ENCODE assay signal across 8 mouse cellular contexts in the genomic region with DNA sequence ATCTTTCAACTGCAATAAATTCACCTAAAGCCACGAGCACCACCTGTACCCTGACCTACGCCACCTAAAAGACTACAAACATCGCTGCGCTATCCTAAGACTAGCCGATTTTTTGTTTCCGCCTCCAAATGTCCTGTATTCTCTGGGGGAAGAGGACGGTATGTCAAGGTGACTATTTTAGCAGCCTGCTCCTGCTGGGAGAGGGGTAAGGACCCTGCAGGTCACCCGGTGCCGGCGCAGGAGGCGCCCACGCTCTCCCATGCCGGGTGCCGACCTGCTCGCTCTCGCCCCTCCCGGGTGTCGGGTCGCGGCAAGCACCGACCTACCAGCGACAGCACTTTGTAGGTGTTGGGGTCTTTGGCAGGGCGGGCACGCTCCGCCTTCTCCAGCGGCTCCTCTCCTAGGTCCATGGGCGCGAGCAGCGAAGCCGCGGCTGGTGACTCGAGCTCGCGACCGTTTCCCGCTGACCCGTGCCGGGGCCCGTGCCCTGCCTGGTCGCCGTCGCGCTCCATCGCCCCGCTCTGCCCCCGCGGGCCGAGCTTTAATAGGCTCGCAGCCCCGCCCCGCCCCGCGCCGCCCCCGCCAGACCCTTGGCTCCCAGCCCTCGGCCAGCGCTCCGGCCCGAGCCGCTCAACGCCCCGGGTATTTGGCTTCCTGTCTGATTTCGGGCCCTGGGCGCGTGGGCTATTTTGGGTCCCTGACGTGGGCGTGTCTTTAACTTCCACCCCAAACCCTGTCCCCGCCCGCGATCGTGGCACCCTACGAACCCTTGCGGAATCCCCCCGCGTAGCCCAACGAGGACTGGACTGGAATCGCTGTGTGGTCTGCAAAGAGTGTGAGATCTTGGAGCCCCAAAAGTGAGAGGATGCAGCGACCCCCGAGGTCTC. TPM values are rescaled to one million over a fixed set of nuclear protein-coding genes. Genes with fewer than 3 reads are reported as not detected.
DNase-seq lines count a peak whose midpoint lies in the region; ATAC-seq lines count a peak whose summit lies in the region.

A gene (minus strand): TSS at position 680 of the 887 bp plus-strand sequence.

- peaks cover 10% of the 10 kb centered on the region; the same call in 1 of the 2 replicates for H3K27me3 ChIP-seq in hindbrain, embryonic 15.5 days
- no peaks in the 10 kb centered on the region; the same call in 1 of the 2 replicates for H3K27me3 ChIP-seq in limb, embryonic 11.5 days (ENCODE audit: control insufficient read depth, insufficient read depth, low read length)
- H3K27me3 ChIP-seq in midbrain, embryonic 10.5 days (ENCODE audit: low read depth, poor library complexity, severe bottlenecking), result peaks cover 50% of the 10 kb centered on the region

- H3K27ac ChIP-seq in hindbrain, embryonic 15.5 days (replicated peaks), result no peak within 1 kb of the TSS
- H3K27ac ChIP-seq in limb, embryonic 11.5 days (replicated peaks; ENCODE audit: low read depth, low read length), result no peak within 1 kb of the TSS
- peak within 1 kb of the TSS; percentile 69 for H3K27ac ChIP-seq in midbrain, embryonic 10.5 days (replicated peaks)

- H3K4me1 ChIP-seq in hindbrain, embryonic 15.5 days (replicated peaks), result peaks cover 18% of the 10 kb centered on the region
- H3K4me1 ChIP-seq in limb, embryonic 11.5 days (ENCODE audit: control insufficient read depth, insufficient read depth, low read length), result 0 out of 2 replicates have a peak, but pooled peaks cover 3% of the 10 kb centered on the region
- H3K4me1 ChIP-seq in midbrain, embryonic 10.5 days, result peaks cover 16% of the 10 kb centered on the region

- no peaks in the 10 kb centered on the region for H3K9me3 ChIP-seq in hindbrain, embryonic 15.5 days
- no peaks in the 10 kb centered on the region for H3K9me3 ChIP-seq in limb, embryonic 11.5 days (ENCODE audit: control insufficient read depth, low read length)
- H3K9me3 ChIP-seq in midbrain, embryonic 10.5 days (replicated peaks), result no peaks in the 10 kb centered on the region

- ATAC-seq in hindbrain, embryonic 15.5 days (ENCODE audit: low FRiP score, low read depth), result peak; percentile 90
- ATAC-seq in limb, embryonic 11.5 days (ENCODE audit: insufficient number of reproducible peaks, low FRiP score, low TSS enrichment, low read depth), result peak; percentile 70; the same call in 1 of the 2 replicates

- DNase-seq in R1 (ENCODE audit: low read depth, low spot score), result peak; percentile 68
- DNase-seq in cerebellum, postnatal 10 days, result peak; percentile 65 to 74
- DNase-seq in gastrocnemius, postnatal 10 days, result peak; percentile 78
- peak; percentile 66 for DNase-seq in limb, embryonic 11.5 days (ENCODE audit: low spot score)
- DNase-seq in midbrain, embryonic 10.5 days (ENCODE audit: low spot score), result peak; percentile 65
- DNase-seq in right cerebral cortex, postnatal 25 days, result peak; percentile 27
- DNase-seq in urinary bladder, postnatal 25 days (ENCODE audit: low spot score), result peak; percentile 64

- H3K4me3 ChIP-seq in hindbrain, embryonic 15.5 days, result peak within 1 kb of the TSS; percentile 62
- peak within 1 kb of the TSS; percentile 64 for H3K4me3 ChIP-seq in limb, embryonic 11.5 days (ENCODE audit: low read depth, low read length)
- H3K4me3 ChIP-seq in midbrain, embryonic 10.5 days, result peak within 1 kb of the TSS; percentile 74

- 1% methylated on average over 79 of the region's 79 CpGs for WGBS in hindbrain, embryonic 15.5 days
- WGBS in limb, embryonic 11.5 days, result under 1% methylated on average over 75 of the region's 79 CpGs
- WGBS in midbrain, embryonic 10.5 days, result 1% methylated on average over 79 of the region's 79 CpGs

- H3K4me2 ChIP-seq in hindbrain, embryonic 15.5 days, result peak within 1 kb of the TSS; percentile 99
- H3K4me2 ChIP-seq in limb, embryonic 11.5 days (ENCODE audit: low read depth, severe bottlenecking), result peak within 1 kb of the TSS; percentile 78

- no peaks in the 10 kb centered on the region for H3K36me3 ChIP-seq in hindbrain, embryonic 15.5 days
- H3K36me3 ChIP-seq in limb, embryonic 11.5 days (ENCODE audit: control insufficient read depth, insufficient read depth, low read length), result no peaks in the 10 kb centered on the region
- H3K36me3 ChIP-seq in midbrain, embryonic 10.5 days, result no peaks in the 10 kb centered on the region

- H3K9ac ChIP-seq in hindbrain, embryonic 15.5 days, result peak within 1 kb of the TSS; percentile 59
- peak within 1 kb of the TSS; percentile 42 for H3K9ac ChIP-seq in limb, embryonic 11.5 days (ENCODE audit: low read length)

RNA-seq across cellular contexts. Expression of the gene that starts here (rescaled TPM):
- total RNA-seq in gastrocnemius, postnatal 10 days (2021), result 10 to 100 TPM in 1 of 2 experiments, 1 to 10 TPM in 1; 7.6 to 10.7 TPM
- polyA plus RNA-seq in hindbrain, embryonic 15.5 days (2015; fragmentation: Nextera tagmentation; extraction: Ambion mirVana), result 3.7 and 4.1 TPM in 2 replicates
- 2.5 and 2.9 TPM in 2 replicates for polyA plus RNA-seq in limb, embryonic 11.5 days (2014; fragmentation: Nextera tagmentation; extraction: Ambion mirVana)
- polyA plus RNA-seq in midbrain, embryonic 10.5 days (2016; fragmentation: Nextera tagmentation; extraction: Ambion mirVana), result 0.36 and 0.92 TPM in 2 replicates

Comparison
In these comparisons a context has a peak if more than half of its experiments do, and no peak if none do; other contexts are left out.
1. Peak in DNase-seq, H3K4me3 ChIP-seq and H3K27ac ChIP-seq in midbrain, embryonic 10.5 days; RNA of the gene not detected or under 1 TPM.
2. DNase-seq: peak in every context shown above with its lines; median percentile 78 in gastrocnemius, postnatal 10 days; 70 in cerebellum, postnatal 10 days; 68 in R1; 66 in limb, embryonic 11.5 days; 65 in midbrain, embryonic 10.5 days; 64 in urinary bladder, postnatal 25 days; 27 in right cerebral cortex, postnatal 25 days.